Mouse (Mus musculus): ENCODE data around the gene Rab29. TPM values are rescaled to one million over a fixed set of nuclear protein-coding genes. Genes with fewer than 3 reads are reported as not detected.

Rab29 gene
- polyA plus RNA-seq, 1 experiment = 3.5 TPM

DNA sequence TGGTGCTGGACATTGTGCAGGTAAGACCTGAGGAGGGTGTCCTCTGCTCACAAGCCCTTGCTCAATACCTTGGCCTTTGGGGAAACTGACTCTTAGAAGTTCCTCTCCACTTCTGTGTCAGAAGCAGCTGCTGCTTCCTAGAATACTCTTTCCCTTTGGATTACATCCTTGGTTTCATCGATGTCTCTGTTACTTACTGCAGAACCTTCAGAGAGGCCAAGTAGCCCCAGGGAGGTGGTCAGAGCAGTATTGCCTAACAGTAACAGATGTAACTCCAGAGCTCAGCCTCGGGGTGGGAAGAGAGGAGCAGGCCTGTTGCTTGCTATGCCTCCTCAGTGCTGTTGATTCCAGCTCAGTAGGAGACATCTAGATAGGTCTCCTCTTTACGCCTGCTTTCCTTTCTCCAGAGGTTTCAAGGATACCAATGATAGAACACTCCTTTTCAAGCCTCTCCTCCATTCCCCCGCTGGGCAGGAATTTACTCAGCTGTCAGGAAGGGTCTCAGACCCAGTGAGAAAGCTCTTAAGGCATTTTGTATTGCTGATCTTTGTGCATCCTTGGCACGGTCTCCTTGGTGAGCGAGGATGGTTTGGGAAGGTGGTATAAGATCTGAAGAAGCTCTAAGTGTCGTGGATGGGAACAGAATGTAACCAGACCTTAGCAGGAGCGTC lies 35.9 kb upstream of the Rab29 start:
- H3K4me3 ChIP-seq = no peak overlapping the region
- H3K27me3 ChIP-seq (ENCODE audit: control insufficient read depth, insufficient read depth, insufficient read length) = no peaks in the 10 kb centered on the region
- no peak overlapping the region for H3K4me2 ChIP-seq (ENCODE audit: low read depth)
- TF ChIP-seq CEBPB (IDR thresholded peaks at IDR 0.05; ENCODE audit: insufficient read depth, poor library complexity, severe bottlenecking) (no peak), SRF (IDR thresholded peaks at IDR 0.05; ENCODE audit: control insufficient read depth, insufficient read length, low read depth) (no peak), TCF12 (IDR thresholded peaks at IDR 0.05; ENCODE audit: insufficient read depth, poor library complexity, severe bottlenecking) (no peak), USF1 (IDR thresholded peaks at IDR 0.05; ENCODE audit: low read depth) (no peak)
- H3K79me2 ChIP-seq (ENCODE audit: control insufficient read depth, insufficient read depth) = no peaks in the 10 kb centered on the region
- H3K36me3 ChIP-seq (ENCODE audit: control insufficient read depth, insufficient read depth) = no peaks in the 10 kb centered on the region
- H3ac ChIP-seq (ENCODE audit: control insufficient read depth, insufficient read length) = no peak overlapping the region

DNA sequence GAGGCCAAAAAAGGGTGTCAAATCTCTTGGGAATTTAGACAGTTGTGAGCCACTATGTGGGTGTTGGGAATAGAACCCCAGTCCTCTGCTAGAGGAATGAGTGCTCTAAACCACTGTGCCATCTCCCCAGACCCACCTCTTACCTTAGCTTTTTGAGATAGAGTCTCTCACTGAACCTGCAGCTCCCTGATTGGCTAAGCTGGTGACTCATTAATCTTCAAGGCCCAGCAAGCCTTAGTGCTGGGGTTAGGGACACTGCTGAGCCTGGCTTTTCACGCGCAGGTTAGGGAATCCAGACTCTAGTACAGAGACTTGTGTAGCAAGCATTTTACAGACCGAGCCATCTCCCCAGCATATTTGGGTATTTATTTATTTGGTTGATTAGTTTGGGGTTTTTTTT lies 30.0 kb upstream of the Rab29 start:
- Histone ChIP-seq H3K36me3 (ENCODE audit: control insufficient read depth, insufficient read depth) (peaks cover 4% of the 10 kb centered on the region), H3K4me2 (ENCODE audit: low read depth) (no peak overlapping the region), H3K79me2 (ENCODE audit: control insufficient read depth, insufficient read depth) (no peaks in the 10 kb centered on the region), H3ac (ENCODE audit: control insufficient read depth, insufficient read length) (no peak overlapping the region), H3K27me3 (ENCODE audit: control insufficient read depth, insufficient read depth, insufficient read length) (no peaks in the 10 kb centered on the region), H3K4me3 (no peak overlapping the region)
- TF ChIP-seq E2F4 (IDR thresholded peaks at IDR 0.05; ENCODE audit: insufficient read depth) (no peak), POLR2A (IDR thresholded peaks at IDR 0.05; ENCODE audit: insufficient read length, low read depth) (no peak), SRF (IDR thresholded peaks at IDR 0.05; ENCODE audit: control insufficient read depth, insufficient read length, low read depth) (no peak), REST (IDR thresholded peaks at IDR 0.05; ENCODE audit: insufficient read depth, insufficient read length) (no peak), MAX (IDR thresholded peaks at IDR 0.05; ENCODE audit: low read depth) (no peak), MYOG (IDR thresholded peaks at IDR 0.05; ENCODE audit: control insufficient read depth in 1 of 3, insufficient read depth in 1 of 3, insufficient read length in 2 of 3, low read depth in 2 of 3) (no peak)

DNA sequence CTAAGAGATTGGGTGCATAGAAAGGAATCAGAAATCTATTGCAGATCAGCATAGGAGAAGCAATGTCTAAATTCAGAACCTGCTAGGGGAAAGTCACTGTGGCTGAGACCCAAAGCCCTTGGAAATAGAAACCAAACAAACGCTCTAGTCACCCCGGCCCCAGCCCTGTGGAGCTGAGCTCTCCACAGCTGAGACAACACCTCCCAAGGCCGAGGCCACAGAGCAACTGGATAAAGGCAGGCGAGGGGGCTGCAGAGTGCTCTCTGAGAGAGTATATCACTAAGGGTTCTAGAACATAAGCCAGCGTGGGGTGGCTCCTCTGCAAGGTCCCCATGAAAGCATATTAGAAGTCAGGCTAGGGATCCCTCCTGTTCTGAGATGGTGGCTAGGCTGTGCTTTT lies 28.5 kb upstream of the Rab29 start:
- Histone ChIP-seq H3K4me2 (ENCODE audit: low read depth) (no peak overlapping the region), H3ac (ENCODE audit: control insufficient read depth, insufficient read length) (no peak overlapping the region), H3K27me3 (ENCODE audit: control insufficient read depth, insufficient read depth, insufficient read length) (no peaks in the 10 kb centered on the region), H3K36me3 (ENCODE audit: control insufficient read depth, insufficient read depth) (peaks cover 4% of the 10 kb centered on the region), H3K79me2 (ENCODE audit: control insufficient read depth, insufficient read depth) (no peaks in the 10 kb centered on the region), H3K4me3 (no peak overlapping the region)
- TF ChIP-seq POLR2A (IDR thresholded peaks at IDR 0.05; ENCODE audit: insufficient read length, low read depth) (no peak), MAX (IDR thresholded peaks at IDR 0.05; ENCODE audit: low read depth) (no peak), POLR2AphosphoS2 (IDR thresholded peaks at IDR 0.05; ENCODE audit: insufficient read length, low read depth) (no peak), USF1 (IDR thresholded peaks at IDR 0.05; ENCODE audit: low read depth) (no peak), TCF3 (IDR thresholded peaks at IDR 0.05; ENCODE audit: insufficient read length, low read depth) (no peak), MYOD1 (IDR thresholded peaks at IDR 0.05; ENCODE audit: control insufficient read depth in 1 of 3, insufficient read length in 2 of 3, low read depth in 2 of 3) (no peak), REST (IDR thresholded peaks at IDR 0.05; ENCODE audit: insufficient read depth, insufficient read length) (no peak), SRF (IDR thresholded peaks at IDR 0.05; ENCODE audit: control insufficient read depth, insufficient read length, low read depth) (no peak), CEBPB (IDR thresholded peaks at IDR 0.05; ENCODE audit: insufficient read depth, poor library complexity, severe bottlenecking) (no peak), TCF12 (IDR thresholded peaks at IDR 0.05; ENCODE audit: insufficient read depth, poor library complexity, severe bottlenecking) (no peak), MYOG (IDR thresholded peaks at IDR 0.05; ENCODE audit: control insufficient read depth in 1 of 3, insufficient read depth in 1 of 3, insufficient read length in 2 of 3, low read depth in 2 of 3) (no peak), E2F4 (IDR thresholded peaks at IDR 0.05; ENCODE audit: insufficient read depth) (no peak)

GRCm38 (mm10) chr1:131839279-131839678 lies 27.7 kb upstream of the Rab29 start:
- H3K4me2 ChIP-seq (ENCODE audit: low read depth) = no peak overlapping the region
- H3ac ChIP-seq (ENCODE audit: control insufficient read depth, insufficient read length) = no peak overlapping the region
- TF ChIP-seq MYOG (IDR thresholded peaks at IDR 0.05; ENCODE audit: control insufficient read depth in 1 of 3, insufficient read depth in 1 of 3, insufficient read length in 2 of 3, low read depth in 2 of 3) = no peak
- no peak for TF ChIP-seq REST (IDR thresholded peaks at IDR 0.05; ENCODE audit: insufficient read depth, insufficient read length)
- TF ChIP-seq MAX (IDR thresholded peaks at IDR 0.05; ENCODE audit: low read depth) = no peak
- no peak for TF ChIP-seq CEBPB (IDR thresholded peaks at IDR 0.05; ENCODE audit: insufficient read depth, poor library complexity, severe bottlenecking)
- no peak for TF ChIP-seq POLR2A (IDR thresholded peaks at IDR 0.05; ENCODE audit: insufficient read length, low read depth)
- TF ChIP-seq MYOD1 (IDR thresholded peaks at IDR 0.05; ENCODE audit: control insufficient read depth in 1 of 3, insufficient read length in 2 of 3, low read depth in 2 of 3) = no peak
- no peak for TF ChIP-seq TCF12 (IDR thresholded peaks at IDR 0.05; ENCODE audit: insufficient read depth, poor library complexity, severe bottlenecking)
- TF ChIP-seq USF1 (IDR thresholded peaks at IDR 0.05; ENCODE audit: low read depth) = no peak
- TF ChIP-seq SRF (IDR thresholded peaks at IDR 0.05; ENCODE audit: control insufficient read depth, insufficient read length, low read depth) = no peak
- TF ChIP-seq E2F4 (IDR thresholded peaks at IDR 0.05; ENCODE audit: insufficient read depth) = no peak
- TF ChIP-seq POLR2AphosphoS2 (IDR thresholded peaks at IDR 0.05; ENCODE audit: insufficient read length, low read depth) = no peak
- TF ChIP-seq TCF3 (IDR thresholded peaks at IDR 0.05; ENCODE audit: insufficient read length, low read depth) = no peak
- peaks cover 4% of the 10 kb centered on the region for H3K36me3 ChIP-seq (ENCODE audit: control insufficient read depth, insufficient read depth)
- no peak overlapping the region for H3K4me3 ChIP-seq
- H3K79me2 ChIP-seq (ENCODE audit: control insufficient read depth, insufficient read depth) = no peaks in the 10 kb centered on the region
- no peaks in the 10 kb centered on the region for H3K27me3 ChIP-seq (ENCODE audit: control insufficient read depth, insufficient read depth, insufficient read length)

DNA sequence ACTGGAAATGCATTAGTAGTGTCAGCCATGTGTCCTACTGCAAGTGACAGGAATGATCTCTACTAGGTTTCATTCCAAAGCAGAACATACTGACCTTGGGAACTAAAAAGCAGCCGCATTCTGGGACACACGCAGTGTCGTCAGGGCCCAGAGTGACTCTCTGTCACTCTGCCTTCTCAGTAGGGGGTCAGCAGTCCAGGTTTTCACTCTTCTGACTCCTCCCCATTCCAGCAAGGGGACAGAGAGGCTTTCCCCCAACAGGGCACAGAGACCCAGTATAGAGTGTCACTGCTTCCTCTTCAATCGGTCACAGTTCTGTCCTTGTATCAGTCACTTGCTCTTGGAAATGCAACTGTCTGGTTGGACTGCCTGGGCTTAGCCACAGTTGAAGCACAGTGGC lies 24.8 kb upstream of the Rab29 start:
- H3K27me3 ChIP-seq (ENCODE audit: control insufficient read depth, insufficient read depth, insufficient read length) = no peaks in the 10 kb centered on the region
- H3K79me2 ChIP-seq (ENCODE audit: control insufficient read depth, insufficient read depth) = no peaks in the 10 kb centered on the region
- TF ChIP-seq REST (IDR thresholded peaks at IDR 0.05; ENCODE audit: insufficient read depth, insufficient read length) (no peak), MAX (IDR thresholded peaks at IDR 0.05; ENCODE audit: low read depth) (no peak), USF1 (IDR thresholded peaks at IDR 0.05; ENCODE audit: low read depth) (no peak), MYOG (IDR thresholded peaks at IDR 0.05; ENCODE audit: control insufficient read depth in 1 of 3, insufficient read depth in 1 of 3, insufficient read length in 2 of 3, low read depth in 2 of 3) (no peak), TCF3 (IDR thresholded peaks at IDR 0.05; ENCODE audit: insufficient read length, low read depth) (no peak), E2F4 (IDR thresholded peaks at IDR 0.05; ENCODE audit: insufficient read depth) (no peak), CEBPB (IDR thresholded peaks at IDR 0.05; ENCODE audit: insufficient read depth, poor library complexity, severe bottlenecking) (no peak), POLR2A (IDR thresholded peaks at IDR 0.05; ENCODE audit: insufficient read length, low read depth) (no peak), SRF (IDR thresholded peaks at IDR 0.05; ENCODE audit: control insufficient read depth, insufficient read length, low read depth) (no peak), MYOD1 (IDR thresholded peaks at IDR 0.05; ENCODE audit: control insufficient read depth in 1 of 3, insufficient read length in 2 of 3, low read depth in 2 of 3) (no peak)
- no peak overlapping the region for H3ac ChIP-seq (ENCODE audit: control insufficient read depth, insufficient read length)
- H3K36me3 ChIP-seq (ENCODE audit: control insufficient read depth, insufficient read depth) = peaks cover 14% of the 10 kb centered on the region
- H3K4me2 ChIP-seq (ENCODE audit: low read depth) = no peak overlapping the region
- no peak overlapping the region for H3K4me3 ChIP-seq

Data from myocyte (in vitro differentiated cells).